Mouse (Mus musculus): ENCODE data around the gene Myl7. TPM values are rescaled to one million over a fixed set of nuclear protein-coding genes. Genes with fewer than 3 reads are reported as not detected.

The Myl7 gene
- polyA plus RNA-seq, 1 experiment from 2014 or later, result not detected

Other genes starting within 250 kb of the Myl7 start
- 185 and 188 TPM in 2 replicates for gene Mrps24, start 183.1 kb downstream of the Myl7 start, polyA plus RNA-seq (2015; fragmentation: Nextera tagmentation; extraction: Ambion mirVana)
- 24.9 and 25.7 TPM in 2 replicates for gene Urgcp, start 136.4 kb downstream of the Myl7 start, polyA plus RNA-seq (2015; fragmentation: Nextera tagmentation; extraction: Ambion mirVana)
- 133 and 136 TPM in 2 replicates for gene Dbnl, start 110.3 kb downstream of the Myl7 start, polyA plus RNA-seq (2015; fragmentation: Nextera tagmentation; extraction: Ambion mirVana)
- gene Pgam2, start 95.0 kb downstream of the Myl7 start, polyA plus RNA-seq (2015; fragmentation: Nextera tagmentation; extraction: Ambion mirVana), result 1.2 and 3.1 TPM in 2 replicates
- gene Polm, start 60.8 kb downstream of the Myl7 start, polyA plus RNA-seq (2015; fragmentation: Nextera tagmentation; extraction: Ambion mirVana), result 7.6 and 7.8 TPM in 2 replicates
- 5.5 and 6.0 TPM in 2 replicates for gene Aebp1, start 36.8 kb downstream of the Myl7 start, polyA plus RNA-seq (2015; fragmentation: Nextera tagmentation; extraction: Ambion mirVana)
- gene Pold2, start 20.5 kb downstream of the Myl7 start, polyA plus RNA-seq (2015; fragmentation: Nextera tagmentation; extraction: Ambion mirVana), result 100 and 102 TPM in 2 replicates
- gene Gck, start 51.3 kb upstream of the Myl7 start, polyA plus RNA-seq (2015; fragmentation: Nextera tagmentation; extraction: Ambion mirVana), result 4.7 and 5.8 TPM in 2 replicates
- gene Ykt6, start 56.9 kb upstream of the Myl7 start, polyA plus RNA-seq (2015; fragmentation: Nextera tagmentation; extraction: Ambion mirVana), result 65.3 and 83.1 TPM in 2 replicates
- gene Camk2b, start 167.6 kb upstream of the Myl7 start, polyA plus RNA-seq (2015; fragmentation: Nextera tagmentation; extraction: Ambion mirVana), result 26.1 and 32.8 TPM in 2 replicates